Mouse (Mus musculus) frontal cortex, adult (tissue): ENCODE results near the gene Usp49.
"Not testable (repeated sequence)": the region's sequence is repeated elsewhere in the genome, so short reads cannot be mapped to it uniquely, and the experiment has no call there.

Experiments
- ATAC-seq: cut with Nextera tagmentation; 2 replicates; pipeline ENCODE4 v1.9.2; 2017; ENCODE audit warnings: mild to moderate bottlenecking, moderate library complexity, mixed read lengths; ENCODE audit not compliant: low TSS enrichment

Usp49 gene

GRCm38 (mm10) chr17:47610849-47611660, 19.4 kb upstream of the Usp49 start, which contains the start of the genes Bysl, Med20 and Gm20517:
TSS of gene Bysl (minus strand) at chr17:47611492.
TSS of gene Med20 (plus strand) at chr17:47611582.
TSS of gene Gm20517 (plus strand) at chr17:47611589.
- peak; percentile 96 for ATAC-seq

- no peak for ATAC-seq
Measured at GRCm38 (mm10) chr17:47611661-47611982, 18.9 kb upstream of the Usp49 start.

- ATAC-seq, result no peak
Measured at GRCm38 (mm10) chr17:47614018-47614417, 16.5 kb upstream of the Usp49 start.

GRCm38 (mm10) chr17:47616119-47616518, 14.4 kb upstream of the Usp49 start:
- no peak for ATAC-seq

- no peak for ATAC-seq
Measured at GRCm38 (mm10) chr17:47616652-47617051, 13.8 kb upstream of the Usp49 start.

- no peak for ATAC-seq
Measured at GRCm38 (mm10) chr17:47617605-47618307, 12.7 kb upstream of the Usp49 start.

GRCm38 (mm10) chr17:47618556-47619311, 11.8 kb upstream of the Usp49 start:
- ATAC-seq, result no peak

GRCm38 (mm10) chr17:47622912-47623554, 7.5 kb upstream of the Usp49 start:
- ATAC-seq, result no peak

GRCm38 (mm10) chr17:47624572-47624971, 5.9 kb upstream of the Usp49 start:
- ATAC-seq, result not testable (repeated sequence)

- ATAC-seq, result no peak
Measured at GRCm38 (mm10) chr17:47625088-47625487, 5.4 kb upstream of the Usp49 start.

GRCm38 (mm10) chr17:47626031-47626430, 4.5 kb upstream of the Usp49 start:
- no peak for ATAC-seq

GRCm38 (mm10) chr17:47627791-47628190, 2.7 kb upstream of the Usp49 start:
- ATAC-seq, result no peak

- peak; percentile 86 for ATAC-seq
Measured at GRCm38 (mm10) chr17:47628851-47629676, 1.4 kb upstream of the Usp49 start.

- ATAC-seq, result peak; percentile 56
Measured at GRCm38 (mm10) chr17:47629717-47630677, 493 bp upstream of the Usp49 start.

- ATAC-seq, result no peak
Measured at GRCm38 (mm10) chr17:47632181-47632840, 1.8 kb downstream of the Usp49 start.

- ATAC-seq, result no peak
Measured at GRCm38 (mm10) chr17:47633999-47634770, 3.7 kb downstream of the Usp49 start.

GRCm38 (mm10) chr17:47642992-47643391, 12.5 kb downstream of the Usp49 start:
- ATAC-seq, result no peak

GRCm38 (mm10) chr17:47646683-47647082, 16.2 kb downstream of the Usp49 start:
- no peak for ATAC-seq
